Mouse (Mus musculus): Measurements from ENCODE around the gene Ptgds. TPM values are rescaled to one million over a fixed set of nuclear protein-coding genes. Genes with fewer than 3 reads are reported as not detected.
A peak's percentile ranks its signal among the peaks of the same experiment; 100 is the strongest.

Ptgds gene
- polyA plus RNA-seq, 1 experiment from 2014 or later, result 1.8 TPM

- no peak for ATAC-seq (ENCODE audit: low FRiP score, low read depth)
- 62% methylated on average over 17 of the region's 17 CpGs for WGBS
These were observed 39.2 kb downstream of the Ptgds start for GRCm38 (mm10) chr2:25430395-25431233.

GRCm38 (mm10) chr2:25429435-25430180 lies 40.2 kb downstream of the Ptgds start:
- Histone ChIP-seq H3K9ac (replicated peaks) (peak overlapping the region; percentile 87), H3K36me3 (0 out of 2 replicates have a peak, but pooled peaks cover 3% of the 10 kb centered on the region), H3K27ac (replicated peaks) (no peak overlapping the region), H3K9me3 (no peaks in the 10 kb centered on the region), H3K4me2 (replicated peaks) (peak overlapping the region; percentile 91), H3K4me1 (peaks cover 22% of the 10 kb centered on the region), H3K4me3 (peak overlapping the region; percentile 78), H3K27me3 (peaks cover 40% of the 10 kb centered on the region)
- 74% methylated on average over 5 of the region's 5 CpGs for whole genome bisulfite sequencing
- ATAC-seq (ENCODE audit: low FRiP score, low read depth), result no peak

More at GRCm38 (mm10) chr2:25430395-25431233, 39.2 kb downstream of the Ptgds start:
- H3K27ac ChIP-seq (replicated peaks), result no peak overlapping the region
- H3K36me3 ChIP-seq, result peaks cover 8% of the 10 kb centered on the region; the same call in 1 of the 2 replicates
- no peak overlapping the region; the same call in 1 of the 2 replicates for H3K9ac ChIP-seq (replicated peaks)
- H3K9me3 ChIP-seq, result no peaks in the 10 kb centered on the region
- peaks cover 22% of the 10 kb centered on the region for H3K4me1 ChIP-seq
- no peak overlapping the region for H3K4me3 ChIP-seq
- peaks cover 30% of the 10 kb centered on the region for H3K27me3 ChIP-seq
- H3K4me2 ChIP-seq (replicated peaks), result 0 out of 2 replicates have a peak overlapping the region, but pooled peaks have one; percentile 5

GRCm38 (mm10) chr2:25428442-25429236 lies 41.2 kb downstream of the Ptgds start, which contains the start of gene Abca2:
Abca2 (plus strand) TSS chr2:25428703.
- H3K9me3 ChIP-seq, result no peaks in the 10 kb centered on the region
- peak within 1 kb of the TSS; percentile 91 for H3K4me2 ChIP-seq (replicated peaks)
- H3K27me3 ChIP-seq, result peaks cover 49% of the 10 kb centered on the region
- H3K4me1 ChIP-seq, result peaks cover 22% of the 10 kb centered on the region
- H3K36me3 ChIP-seq, result no peaks in the 10 kb centered on the region
- peak within 1 kb of the TSS; percentile 85 for H3K27ac ChIP-seq (replicated peaks)
- WGBS, result under 1% methylated on average over 60 of the region's 89 CpGs
- peak within 1 kb of the TSS; percentile 87 for H3K9ac ChIP-seq (replicated peaks)
- peak within 1 kb of the TSS; percentile 78 for H3K4me3 ChIP-seq
- peak; percentile 88 for ATAC-seq (ENCODE audit: low FRiP score, low read depth)

- no peak for ATAC-seq (ENCODE audit: low FRiP score, low read depth)
- H3K36me3 ChIP-seq, result no peaks in the 10 kb centered on the region
These were observed 42.6 kb downstream of the Ptgds start for GRCm38 (mm10) chr2:25427256-25427655.

GRCm38 (mm10) chr2:25426721-25427191 lies 43.1 kb downstream of the Ptgds start:
- no peak for ATAC-seq (ENCODE audit: low FRiP score, low read depth)
- H3K4me3 ChIP-seq, result no peak overlapping the region
- 36% methylated on average over 5 of the region's 5 CpGs for WGBS
- peaks cover 22% of the 10 kb centered on the region for H3K4me1 ChIP-seq
- no peaks in the 10 kb centered on the region for H3K9me3 ChIP-seq
- peaks cover 63% of the 10 kb centered on the region for H3K27me3 ChIP-seq
- H3K4me2 ChIP-seq (replicated peaks), result no peak overlapping the region
- H3K27ac ChIP-seq (replicated peaks), result no peak overlapping the region
- no peaks in the 10 kb centered on the region for H3K36me3 ChIP-seq
- no peak overlapping the region for H3K9ac ChIP-seq (replicated peaks)

More at GRCm38 (mm10) chr2:25427256-25427655, 42.6 kb downstream of the Ptgds start:
- H3K27me3 ChIP-seq, result peaks cover 63% of the 10 kb centered on the region
- no peak overlapping the region for H3K4me3 ChIP-seq
- no peak overlapping the region for H3K4me2 ChIP-seq (replicated peaks)
- H3K4me1 ChIP-seq, result peaks cover 22% of the 10 kb centered on the region
- H3K9me3 ChIP-seq, result no peaks in the 10 kb centered on the region
- 89% methylated on average over 5 of the region's 5 CpGs for WGBS
- no peak overlapping the region for H3K9ac ChIP-seq (replicated peaks)
- no peak overlapping the region for H3K27ac ChIP-seq (replicated peaks)

- no peak overlapping the region for H3K4me3 ChIP-seq
- no peaks in the 10 kb centered on the region for H3K36me3 ChIP-seq
- ATAC-seq (ENCODE audit: low FRiP score, low read depth), result no peak
- WGBS, result 59% methylated on average over 27 of the region's 27 CpGs
- H3K27ac ChIP-seq (replicated peaks), result no peak overlapping the region
- no peak overlapping the region for H3K9ac ChIP-seq (replicated peaks)
- H3K4me1 ChIP-seq, result peaks cover 15% of the 10 kb centered on the region
- H3K9me3 ChIP-seq, result no peaks in the 10 kb centered on the region
- no peak overlapping the region for H3K4me2 ChIP-seq (replicated peaks)
- peaks cover 56% of the 10 kb centered on the region for H3K27me3 ChIP-seq
These were observed 44.4 kb downstream of the Ptgds start for GRCm38 (mm10) chr2:25425481-25425880.

- peaks cover 43% of the 10 kb centered on the region for H3K27me3 ChIP-seq
- no peak for ATAC-seq (ENCODE audit: low FRiP score, low read depth)
- H3K4me3 ChIP-seq, result no peak overlapping the region
- no peaks in the 10 kb centered on the region for H3K4me1 ChIP-seq
- 65% methylated on average over 1 of the region's 1 CpGs for WGBS
- no peaks in the 10 kb centered on the region for H3K9me3 ChIP-seq
- H3K36me3 ChIP-seq, result no peaks in the 10 kb centered on the region
- no peak overlapping the region for H3K27ac ChIP-seq (replicated peaks)
- no peak overlapping the region for H3K4me2 ChIP-seq (replicated peaks)
- no peak overlapping the region for H3K9ac ChIP-seq (replicated peaks)
These were observed 46.2 kb downstream of the Ptgds start for GRCm38 (mm10) chr2:25423626-25424025.

GRCm38 (mm10) chr2:25422587-25423410 lies 47.0 kb downstream of the Ptgds start, which contains the start of gene Fut7:
Fut7 (plus strand) TSS chr2:25423267.
- ATAC-seq (ENCODE audit: low FRiP score, low read depth), result no peak
- H3K4me2 ChIP-seq (replicated peaks), result no peak within 1 kb of the TSS
- H3K9me3 ChIP-seq, result no peaks in the 10 kb centered on the region
- H3K27me3 ChIP-seq, result peaks cover 43% of the 10 kb centered on the region
- H3K9ac ChIP-seq (replicated peaks), result no peak within 1 kb of the TSS
- H3K27ac ChIP-seq (replicated peaks), result no peak within 1 kb of the TSS
- no peaks in the 10 kb centered on the region for H3K4me1 ChIP-seq
- no peaks in the 10 kb centered on the region for H3K36me3 ChIP-seq
- 74% methylated on average over 17 of the region's 17 CpGs for WGBS
- no peak within 1 kb of the TSS for H3K4me3 ChIP-seq

- Histone ChIP-seq H3K27me3 (peaks cover 43% of the 10 kb centered on the region), H3K4me3 (no peak overlapping the region), H3K4me2 (replicated peaks) (no peak overlapping the region), H3K9me3 (no peaks in the 10 kb centered on the region), H3K27ac (replicated peaks) (no peak overlapping the region), H3K4me1 (no peaks in the 10 kb centered on the region), H3K36me3 (no peaks in the 10 kb centered on the region), H3K9ac (replicated peaks) (no peak overlapping the region)
- 17% methylated on average over 3 of the region's 3 CpGs for WGBS
- no peak for ATAC-seq (ENCODE audit: low FRiP score, low read depth)
These were observed 48.0 kb downstream of the Ptgds start for GRCm38 (mm10) chr2:25421896-25422295.

GRCm38 (mm10) chr2:25417426-25417825 lies 52.4 kb downstream of the Ptgds start:
- H3K27ac ChIP-seq (replicated peaks), result no peak overlapping the region
- H3K36me3 ChIP-seq, result no peaks in the 10 kb centered on the region
- ATAC-seq (ENCODE audit: low FRiP score, low read depth), result no peak
- H3K9ac ChIP-seq (replicated peaks), result no peak overlapping the region; the same call in 1 of the 2 replicates
- no peaks in the 10 kb centered on the region for H3K9me3 ChIP-seq
- no peaks in the 10 kb centered on the region for H3K4me1 ChIP-seq
- no peak overlapping the region for H3K4me2 ChIP-seq (replicated peaks)
- H3K4me3 ChIP-seq, result no peak overlapping the region
- WGBS, result 9% methylated on average over 3 of the region's 3 CpGs
- peaks cover 5% of the 10 kb centered on the region; the same call in 1 of the 2 replicates for H3K27me3 ChIP-seq

Measured in midbrain, embryonic 12.5 days (tissue).